Mouse (Mus musculus) neural tube, embryonic 13.5 days (tissue): Measurements from ENCODE around the gene Nhp2. TPM values are rescaled to one million over a fixed set of nuclear protein-coding genes. Genes with fewer than 3 reads are reported as not detected.
"Not testable (repeated sequence)": the region's sequence is repeated elsewhere in the genome, so short reads cannot be mapped to it uniquely, and the experiment has no call there.

Experiments used
- ATAC-seq: fragments of 200-750 bp; cut with Nextera tagmentation; 2 replicates; pipeline ENCODE4 v1.8.0; 2017; ENCODE audit warnings: low read depth, mild to moderate bottlenecking, moderate TSS enrichment, moderate library complexity
- H3K27ac ChIP-seq: fragments of 300-500 bp; sonication (generic); replicated peaks from 2 replicates; pipeline ENCODE4 v1.5.1; 2015; ENCODE audit warnings: moderate library complexity, mild to moderate bottlenecking, inconsistent platforms
- H3K27me3 ChIP-seq: fragments of 300-500 bp; sonication (generic); 2 replicates; pipeline ENCODE4 v1.6.1; 2015; ENCODE audit warnings: mild to moderate bottlenecking, inconsistent platforms
- H3K36me3 ChIP-seq: fragments of 300-500 bp; sonication (generic); 2 replicates; pipeline ENCODE4 v1.6.1; 2015; ENCODE audit warnings: mild to moderate bottlenecking, inconsistent platforms
- H3K4me1 ChIP-seq: fragments of 300-500 bp; sonication (generic); replicated peaks from 2 replicates; pipeline ENCODE4 v1.6.1; 2015; ENCODE audit warnings: inconsistent platforms
- H3K4me2 ChIP-seq: fragments of 300-500 bp; sonication (generic); 2 replicates; pipeline ENCODE4 v1.6.1; 2015; ENCODE audit warnings: inconsistent platforms, mild to moderate bottlenecking, moderate library complexity
- H3K4me3 ChIP-seq: fragments of 300-500 bp; sonication (generic); 2 replicates; pipeline ENCODE4 v1.5.1; 2015; ENCODE audit warnings: mild to moderate bottlenecking, inconsistent platforms
- H3K9ac ChIP-seq: fragments of 300-500 bp; sonication (generic); 2 replicates; pipeline ENCODE4 v1.6.1; 2015; ENCODE audit warnings: moderate library complexity, mild to moderate bottlenecking, inconsistent platforms
- H3K9me3 ChIP-seq: fragments of 300-500 bp; sonication (generic); 2 replicates; pipeline ENCODE4 v1.6.1; 2016; ENCODE audit warnings: inconsistent platforms
- WGBS: fragments of 180-500 bp; shearing (Covaris S2); methylation state at CpG from one replicate; pipeline ENCODE4 v1.1.7; 2015; 5-methylcytosine and 5-hydroxymethylcytosine counted together
- polyA plus RNA-seq: library from polyadenylated mRNA; unstranded; fragments of >200 nt; fragmentation: Nextera tagmentation; extraction: Ambion mirVana; gene quantifications from 2 replicates; pipeline ENCODE4 v1.2.1, GENCODE M21; 2015

The Nhp2 gene
- polyA plus RNA-seq, 1 experiment from 2014 or later, result 106 TPM

DNA sequence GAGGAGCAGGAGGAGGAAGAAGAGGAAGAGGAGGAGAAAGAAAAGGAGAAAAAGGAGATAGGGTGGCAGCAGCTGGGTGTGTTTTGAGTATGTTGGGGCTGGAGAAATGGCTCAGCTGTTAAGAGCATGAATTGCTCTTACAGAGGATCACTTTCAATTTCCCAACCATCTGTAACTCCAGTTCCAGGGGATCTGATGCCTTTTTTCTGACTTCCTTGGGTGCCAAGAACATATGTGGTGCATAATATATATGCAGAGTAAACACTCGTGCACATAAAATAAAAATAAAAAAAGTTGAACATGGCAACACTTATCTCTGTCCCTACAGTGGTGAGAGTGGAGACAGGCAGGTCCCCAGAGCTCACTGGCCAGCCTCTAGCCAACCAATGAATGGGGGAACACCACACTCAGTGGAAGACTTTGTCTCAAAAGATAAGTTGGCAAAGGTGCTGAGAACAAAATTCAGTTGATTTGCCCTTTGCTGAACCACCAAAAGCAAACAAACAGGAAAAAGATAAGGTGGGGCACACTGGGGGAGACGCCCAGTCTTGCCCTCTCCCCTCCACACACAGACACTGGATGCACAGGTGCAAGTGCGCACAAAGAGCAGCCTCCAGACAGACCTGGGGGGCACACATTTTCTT is 10.1 kb upstream of the Nhp2 start:
- Histone ChIP-seq H3K27me3 (no peaks in the 10 kb centered on the region), H3K4me2 (no peak overlapping the region), H3K9me3 (no peaks in the 10 kb centered on the region), H3K9ac (no peak overlapping the region), H3K27ac (no peak overlapping the region), H3K36me3 (peaks cover 5% of the 10 kb centered on the region), H3K4me1 (peaks cover 18% of the 10 kb centered on the region), H3K4me3 (no peak overlapping the region)
- WGBS, result 85% methylated on average over 3 of the region's 3 CpGs
- ATAC-seq, result no peak

DNA sequence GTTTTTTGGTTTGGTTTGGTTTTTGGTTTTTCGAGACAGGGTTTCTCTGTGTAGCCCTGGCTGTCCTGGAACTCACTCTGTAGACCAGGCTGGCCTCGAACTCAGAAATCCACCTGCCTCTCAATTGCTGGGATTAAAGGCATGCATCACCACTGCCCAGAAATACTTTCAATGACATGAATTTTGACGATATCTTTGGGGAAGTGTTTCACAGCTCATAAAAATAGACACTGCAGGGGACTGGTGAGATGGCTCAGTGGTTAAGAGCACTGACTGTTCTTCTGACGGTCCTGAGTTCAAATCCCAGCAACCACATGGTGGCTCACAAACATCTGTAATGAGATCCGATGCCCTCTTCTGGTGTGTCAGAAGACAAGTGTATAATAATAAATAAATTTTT is 9.6 kb upstream of the Nhp2 start:
- H3K4me2 ChIP-seq, H3K36me3 ChIP-seq, ATAC-seq, H3K9ac ChIP-seq, H3K4me3 ChIP-seq, H3K27ac ChIP-seq, H3K27me3 ChIP-seq, H3K9me3 ChIP-seq: not testable (repeated sequence)
- WGBS, result 92% methylated on average over 5 of the region's 5 CpGs
- H3K4me1 ChIP-seq, result peaks cover 13% of the 10 kb centered on the region

DNA sequence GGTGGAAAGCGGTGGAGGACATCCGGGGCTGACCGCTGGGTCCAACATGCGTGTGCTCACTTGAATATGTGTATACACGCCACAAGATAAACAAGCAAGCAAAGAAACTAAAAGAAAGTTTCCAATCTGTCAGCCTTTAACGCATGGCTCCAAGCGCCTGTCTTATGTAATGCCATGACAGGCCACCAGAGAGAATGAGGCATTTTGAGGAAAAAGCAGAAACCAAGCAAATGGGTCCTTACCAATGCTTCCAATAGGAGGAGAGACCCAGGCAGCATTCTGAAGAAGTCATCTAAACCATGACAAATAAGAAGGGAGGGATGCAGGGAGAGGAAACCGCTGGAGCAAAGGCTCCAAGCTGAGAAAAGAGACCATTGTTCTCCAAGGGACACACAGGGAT is 5.3 kb upstream of the Nhp2 start:
- Histone ChIP-seq H3K4me1 (peaks cover 14% of the 10 kb centered on the region), H3K27me3 (no peaks in the 10 kb centered on the region), H3K36me3 (no peaks in the 10 kb centered on the region), H3K9me3 (no peaks in the 10 kb centered on the region), H3K27ac (no peak overlapping the region), H3K4me3 (no peak overlapping the region), H3K4me2 (no peak overlapping the region), H3K9ac (no peak overlapping the region)
- WGBS, result 77% methylated on average over 8 of the region's 8 CpGs
- ATAC-seq, result no peak

DNA sequence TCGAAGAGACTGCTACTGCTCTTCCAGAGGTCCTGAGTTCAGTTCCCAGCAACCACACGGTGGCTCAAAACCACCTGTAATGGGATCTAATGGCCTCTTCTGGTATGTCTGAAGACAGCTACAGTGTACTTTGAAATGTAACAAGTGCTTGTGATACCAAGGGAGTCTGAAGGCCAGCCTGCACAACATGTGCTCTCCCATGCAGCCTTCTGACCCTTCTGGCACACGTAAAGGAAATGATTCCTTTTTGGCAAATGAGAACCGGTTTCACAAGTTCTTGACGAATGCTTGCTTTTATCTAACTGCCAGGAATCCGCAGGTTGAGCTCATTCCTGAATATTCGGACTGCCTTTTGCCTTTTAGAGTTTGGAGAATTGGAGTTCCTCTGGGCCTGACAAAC is 4.4 kb upstream of the Nhp2 start:
- Histone ChIP-seq H3K4me3 (peak overlapping the region; percentile 31), H3K36me3 (no peaks in the 10 kb centered on the region), H3K4me2 (peak overlapping the region; percentile 60), H3K27ac (no peak overlapping the region; the same call in 1 of the 2 replicates), H3K4me1 (peaks cover 17% of the 10 kb centered on the region), H3K9ac (peak overlapping the region; percentile 69), H3K27me3 (no peaks in the 10 kb centered on the region), H3K9me3 (no peaks in the 10 kb centered on the region)
- ATAC-seq, result no peak
- WGBS, result 53% methylated on average over 7 of the region's 7 CpGs

DNA sequence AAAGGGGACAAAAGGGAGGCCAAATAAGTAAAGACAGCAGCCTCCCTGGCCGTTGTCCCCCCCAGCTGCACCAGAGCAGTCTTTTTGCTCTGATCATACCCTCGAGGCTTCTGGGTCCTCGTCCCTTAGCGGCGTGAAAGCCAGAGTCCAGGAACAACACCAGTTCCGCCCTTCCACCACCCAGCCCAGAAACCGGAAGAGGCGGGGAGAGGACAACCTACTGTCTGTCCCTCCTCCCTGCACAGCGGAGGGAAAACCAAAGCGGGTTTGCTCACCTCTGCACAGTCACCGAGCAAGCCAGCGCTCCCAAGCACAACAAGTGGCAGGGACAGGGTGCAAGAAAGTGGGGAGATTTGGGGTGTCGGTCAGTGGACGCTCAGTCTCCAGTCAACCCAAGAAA is 3.9 kb upstream of the Nhp2 start:
- 0 out of 2 replicates have a peak, but pooled peaks have one; percentile 11 for ATAC-seq

DNA sequence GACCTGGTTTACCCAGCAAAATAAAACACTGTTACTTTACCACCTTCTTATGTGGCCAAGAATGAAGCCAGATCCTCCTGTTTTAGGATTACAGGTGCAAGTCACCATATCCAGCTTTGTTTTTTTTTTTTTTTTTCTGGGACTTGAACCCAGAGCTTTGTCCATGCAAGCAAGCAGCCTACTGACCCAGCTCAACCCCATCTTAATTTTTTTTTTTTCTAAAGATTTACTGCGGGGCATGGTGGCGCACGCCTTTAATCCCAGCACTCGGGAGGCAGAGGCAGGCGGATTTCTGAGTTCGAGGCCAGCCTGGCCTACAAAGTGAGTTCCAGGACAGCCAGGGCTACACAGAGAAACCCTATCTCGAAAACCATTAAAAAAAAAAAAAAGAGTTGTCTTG is 3.4 kb upstream of the Nhp2 start:
- not testable (repeated sequence) for H3K36me3 ChIP-seq, ATAC-seq, H3K27ac ChIP-seq, H3K27me3 ChIP-seq, H3K9me3 ChIP-seq
- Histone ChIP-seq H3K4me1 (peaks cover 27% of the 10 kb centered on the region), H3K4me3 (peak overlapping the region; percentile 31; the same call in 1 of the 2 replicates), H3K4me2 (peak overlapping the region; percentile 60), H3K9ac (peak overlapping the region; percentile 69; the same call in 1 of the 2 replicates)
- WGBS, result 91% methylated on average over 7 of the region's 7 CpGs

More for the DNA sequence above, 3.9 kb upstream of the Nhp2 start:
- no peak overlapping the region; the same call in 1 of the 2 replicates for H3K27ac ChIP-seq
- no peaks in the 10 kb centered on the region for H3K27me3 ChIP-seq
- 4% methylated on average over 14 of the region's 14 CpGs for WGBS
- no peaks in the 10 kb centered on the region for H3K36me3 ChIP-seq
- peaks cover 22% of the 10 kb centered on the region for H3K4me1 ChIP-seq
- H3K4me2 ChIP-seq, result peak overlapping the region; percentile 60
- H3K4me3 ChIP-seq, result peak overlapping the region; percentile 31
- H3K9me3 ChIP-seq, result no peaks in the 10 kb centered on the region
- peak overlapping the region; percentile 69 for H3K9ac ChIP-seq

DNA sequence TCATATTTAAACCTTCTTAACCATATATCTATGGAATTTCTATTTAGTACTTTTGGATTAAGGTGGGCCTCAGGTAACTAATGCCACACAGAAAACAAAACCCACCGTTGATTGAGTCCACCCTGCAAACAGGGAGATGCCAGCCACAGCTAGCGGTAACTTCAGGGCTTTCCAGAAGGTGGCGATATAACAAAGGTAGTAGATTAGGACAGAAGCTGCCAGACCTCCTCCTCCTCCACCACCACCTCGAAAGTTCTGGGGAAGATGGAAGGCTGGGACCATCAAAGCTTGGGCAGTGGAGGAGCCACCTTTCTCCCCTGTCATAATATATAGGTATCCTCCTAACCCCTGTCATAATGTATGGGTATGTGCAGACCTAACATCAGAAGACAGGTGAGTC is 1.8 kb upstream of the Nhp2 start:
- H3K36me3 ChIP-seq, result peaks cover 14% of the 10 kb centered on the region
- no peak overlapping the region for H3K27ac ChIP-seq
- no peaks in the 10 kb centered on the region for H3K9me3 ChIP-seq
- no peak overlapping the region for H3K9ac ChIP-seq
- no peak overlapping the region for H3K4me3 ChIP-seq
- H3K4me1 ChIP-seq, result peaks cover 28% of the 10 kb centered on the region
- WGBS, result 3% methylated on average over 4 of the region's 4 CpGs
- H3K4me2 ChIP-seq, result no peak overlapping the region
- no peak for ATAC-seq
- no peaks in the 10 kb centered on the region for H3K27me3 ChIP-seq

DNA sequence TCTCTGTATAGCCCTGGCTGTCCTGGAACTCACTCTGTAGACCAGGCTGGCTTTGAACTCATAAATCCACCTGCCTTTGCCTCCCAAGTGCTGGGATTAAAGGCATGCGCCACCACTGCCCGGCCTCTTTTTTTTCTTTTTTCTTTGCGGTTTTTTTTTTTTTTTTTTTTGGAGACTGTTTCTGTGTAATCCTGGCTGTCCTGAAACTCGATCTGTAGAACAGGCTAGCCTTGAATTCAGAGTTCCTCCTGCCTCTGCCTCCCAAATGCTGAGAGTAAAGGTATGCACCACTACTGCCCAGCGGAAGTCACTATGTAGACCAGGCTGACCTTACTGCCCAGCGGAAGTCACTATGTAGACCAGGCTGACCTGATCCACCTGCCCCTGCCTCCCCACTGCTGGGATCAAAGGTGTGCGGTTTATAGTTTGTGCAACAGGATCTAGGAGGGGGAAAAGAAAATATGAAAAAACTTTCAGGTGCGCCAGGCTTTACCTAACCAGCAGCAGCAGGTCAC is 584 bp upstream of the Nhp2 start:
- WGBS, result 54% methylated on average over 8 of the region's 8 CpGs
- Histone ChIP-seq H3K27me3 (no peaks in the 10 kb centered on the region), H3K9me3 (no peaks in the 10 kb centered on the region), H3K4me2 (peak overlapping the region; percentile 62), H3K36me3 (peaks cover 26% of the 10 kb centered on the region), H3K4me1 (peaks cover 28% of the 10 kb centered on the region), H3K9ac (peak overlapping the region; percentile 55), H3K4me3 (peak overlapping the region; percentile 67), H3K27ac (peak overlapping the region; percentile 28; the same call in 1 of the 2 replicates)
- no peak; the same call in 1 of the 2 replicates for ATAC-seq

DNA sequence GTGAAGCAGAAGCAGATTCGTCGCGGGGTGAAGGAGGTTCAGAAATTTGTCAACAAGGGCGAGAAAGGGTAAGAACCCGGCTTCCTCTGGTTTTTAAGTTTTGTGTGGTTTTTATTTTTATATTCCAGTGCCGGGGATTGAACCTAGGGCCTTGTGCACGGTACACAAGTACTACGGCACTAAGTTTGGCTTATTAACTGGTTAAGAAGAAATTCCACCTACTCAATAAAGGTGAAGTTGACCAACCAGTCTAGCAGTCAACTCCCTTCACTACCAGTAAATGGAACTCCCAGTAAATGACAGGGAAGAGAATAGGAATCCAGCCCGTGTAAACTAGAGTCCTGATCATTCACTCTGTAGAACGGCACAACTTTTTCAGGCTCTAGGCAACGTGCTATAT is 549 bp downstream of the Nhp2 start:
- Histone ChIP-seq H3K9me3 (no peaks in the 10 kb centered on the region), H3K4me1 (peaks cover 27% of the 10 kb centered on the region), H3K27me3 (no peaks in the 10 kb centered on the region), H3K4me3 (peak overlapping the region; percentile 67), H3K9ac (peak overlapping the region; percentile 76), H3K36me3 (peaks cover 38% of the 10 kb centered on the region), H3K27ac (no peak overlapping the region), H3K4me2 (peak overlapping the region; percentile 62)
- 2% methylated on average over 11 of the region's 11 CpGs for WGBS
- ATAC-seq, result no peak

DNA sequence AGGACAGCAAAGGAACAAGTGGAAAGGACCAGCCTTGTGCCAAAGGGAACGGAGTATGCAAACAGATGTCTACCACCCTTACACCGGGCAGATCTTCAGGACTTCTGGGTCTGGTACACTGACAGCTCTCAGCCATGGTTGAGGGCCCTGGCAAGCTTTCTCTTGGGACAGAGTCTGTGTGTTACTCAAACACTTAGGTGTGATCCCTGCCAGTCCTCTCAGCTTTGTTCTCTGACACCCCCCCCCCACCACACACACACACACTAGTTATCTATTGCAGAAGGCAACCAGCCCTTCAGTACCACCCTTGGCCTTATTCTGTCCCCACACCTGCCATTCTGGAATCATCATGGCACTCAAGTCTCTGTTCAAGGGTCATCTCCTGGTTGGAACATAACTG is 2.2 kb downstream of the Nhp2 start:
- peaks cover 17% of the 10 kb centered on the region for H3K4me1 ChIP-seq
- 100% methylated on average over 2 of the region's 2 CpGs for WGBS

DNA sequence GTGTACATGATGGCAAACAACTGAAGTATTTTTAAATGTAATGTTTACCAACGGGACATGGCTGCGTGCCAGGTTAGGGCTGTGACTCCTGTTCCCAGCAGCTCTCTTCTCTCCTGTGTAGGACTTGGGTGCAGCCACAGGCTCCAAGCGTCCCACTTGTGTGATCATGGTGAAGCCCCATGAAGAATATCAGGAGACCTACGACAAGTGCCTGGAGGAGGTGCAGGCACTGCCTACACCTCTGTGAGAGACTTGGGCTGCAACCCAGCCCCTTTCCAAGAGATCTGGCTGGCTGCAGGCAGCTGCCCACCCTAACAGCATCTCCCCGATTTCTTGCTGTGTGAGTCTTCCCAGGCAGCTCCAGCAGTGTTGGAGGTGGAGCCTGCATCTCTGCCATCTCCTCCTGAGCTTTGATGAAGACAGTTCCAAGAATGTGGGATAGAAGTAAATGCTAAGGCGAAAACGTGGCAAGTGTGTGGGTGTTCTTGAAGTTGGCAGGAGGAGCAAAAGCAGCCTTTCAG is 3.5 kb downstream of the Nhp2 start:
- Histone ChIP-seq H3K4me3 (no peak overlapping the region), H3K9ac (no peak overlapping the region), H3K27me3 (no peaks in the 10 kb centered on the region), H3K27ac (no peak overlapping the region), H3K4me1 (peaks cover 17% of the 10 kb centered on the region), H3K4me2 (no peak overlapping the region), H3K36me3 (peaks cover 66% of the 10 kb centered on the region), H3K9me3 (no peaks in the 10 kb centered on the region)
- WGBS, result 91% methylated on average over 7 of the region's 7 CpGs
- no peak for ATAC-seq

More for the DNA sequence above, 2.2 kb downstream of the Nhp2 start:
- ATAC-seq, result no peak
- H3K4me3 ChIP-seq, result no peak overlapping the region
- H3K9ac ChIP-seq, result no peak overlapping the region
- H3K27me3 ChIP-seq, result no peaks in the 10 kb centered on the region
- H3K9me3 ChIP-seq, result no peaks in the 10 kb centered on the region
- H3K27ac ChIP-seq, result no peak overlapping the region
- H3K36me3 ChIP-seq, result peaks cover 54% of the 10 kb centered on the region
- H3K4me2 ChIP-seq, result no peak overlapping the region

DNA sequence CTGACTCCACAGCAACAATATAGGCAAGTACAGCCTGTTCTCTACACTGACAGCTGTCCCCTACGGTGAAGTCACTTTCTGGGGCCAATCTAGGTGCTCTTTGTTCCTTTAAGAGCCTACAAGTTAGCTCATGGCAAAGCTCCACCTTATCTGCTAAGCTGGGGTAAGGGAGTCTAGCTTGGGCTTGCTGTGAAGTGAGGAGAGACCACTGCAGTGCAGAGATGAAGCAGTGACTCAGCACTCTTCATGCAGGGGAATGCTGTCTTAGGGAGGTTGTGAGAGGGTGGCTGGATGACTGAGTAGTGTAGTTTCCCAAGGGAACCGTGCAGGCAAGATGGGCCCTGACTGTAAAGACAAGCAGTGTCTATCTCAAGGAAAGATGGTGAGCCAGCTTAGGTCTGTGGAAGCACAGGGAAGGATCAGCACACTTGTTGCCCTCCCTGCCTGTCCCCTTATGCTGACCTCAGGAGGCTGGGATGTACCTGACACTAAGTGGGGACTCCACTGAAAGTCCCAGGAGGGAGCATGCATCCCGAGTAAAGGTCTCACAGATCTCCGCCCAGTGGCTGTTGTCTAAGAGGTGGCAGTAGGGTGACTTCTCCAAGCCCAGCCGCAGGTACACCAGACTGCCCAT is 5.8 kb downstream of the Nhp2 start:
- Histone ChIP-seq H3K36me3 (peaks cover 81% of the 10 kb centered on the region), H3K4me1 (peaks cover 10% of the 10 kb centered on the region), H3K27ac (no peak overlapping the region), H3K9me3 (no peaks in the 10 kb centered on the region), H3K9ac (no peak overlapping the region), H3K27me3 (no peaks in the 10 kb centered on the region), H3K4me2 (no peak overlapping the region), H3K4me3 (no peak overlapping the region)
- no peak for ATAC-seq
- 79% methylated on average over 5 of the region's 5 CpGs for WGBS
